Mouse (Mus musculus) CH12.LX (cell line): Measurements from ENCODE around the gene Fcrls. TPM values are rescaled to one million over a fixed set of nuclear protein-coding genes. Genes with fewer than 3 reads are reported as not detected.
A peak's percentile ranks its signal among the peaks of the same experiment; 100 is the strongest.

Experiments
- DNase-seq: peaks from one replicate; pipeline ENCODE4 v3.0.0-alpha.2; 2013; ENCODE audit errors: extremely low read depth
- H3K27ac ChIP-seq: 2 replicates; pipeline ENCODE4 v1.5.1; 2012; ENCODE audit warnings: low read depth, mild to moderate bottlenecking, control low read depth, moderate library complexity; ENCODE audit not compliant: insufficient read depth
- H3K27me3 ChIP-seq: replicated peaks from 2 replicates; pipeline ENCODE3; 2012; ENCODE audit warnings: inconsistent platforms
- H3K36me3 ChIP-seq, 2 experiments: replicated peaks in 1 of 2; 2 replicates each; pipeline versions ENCODE3 to v1.6.1; 2012; ENCODE audit warnings: inconsistent platforms in 1 of 2, low read length in 1 of 2, mild to moderate bottlenecking in 1 of 2, mixed read lengths in 1 of 2, moderate library complexity in 1 of 2; ENCODE audit not compliant: control insufficient read depth in 1 of 2, insufficient read depth in 1 of 2
- H3K4me1 ChIP-seq, 2 experiments: 2 replicates each; pipeline ENCODE4 v1.6.1; 2012; ENCODE audit warnings: inconsistent platforms in 1 of 2, moderate library complexity in 1 of 2; ENCODE audit not compliant: insufficient read depth in 2 of 2, control insufficient read depth in 1 of 2
- H3K4me2 ChIP-seq: 2 replicates; pipeline ENCODE4 v1.6.1; 2012; ENCODE audit warnings: low read depth, mild to moderate bottlenecking, control low read depth; ENCODE audit not compliant: poor library complexity, insufficient read depth, severe bottlenecking
- H3K4me3 ChIP-seq, 3 experiments: fragments of 150-350 bp in 1 of 3; sonication (generic) in 1 of 3; replicated peaks in 1 of 3; 2 replicates each; pipeline versions ENCODE3 to v1.5.1; 2011 to 2012; ENCODE audit warnings: low read depth in 2 of 3, low read length in 2 of 3, mild to moderate bottlenecking in 2 of 3, moderate library complexity in 2 of 3, control low read depth in 1 of 3, improper control_type of control experiment in 1 of 3, inconsistent platforms in 1 of 3, mixed read lengths in 1 of 3; ENCODE audit not compliant: poor library complexity in 1 of 3
- H3K79me2 ChIP-seq: replicated peaks from 2 replicates; pipeline ENCODE4 v1.6.1; 2012; ENCODE audit warnings: mild to moderate bottlenecking, moderate library complexity; ENCODE audit not compliant: control insufficient read depth, poor library complexity, insufficient read depth, severe bottlenecking; ENCODE audit errors: extremely low read depth
- H3K9ac ChIP-seq: 2 replicates; pipeline ENCODE4 v1.6.1; 2012; ENCODE audit warnings: low read depth, mild to moderate bottlenecking, control low read depth, moderate library complexity; ENCODE audit not compliant: insufficient read depth
- H3K9me3 ChIP-seq: replicated peaks from 2 replicates; pipeline ENCODE3; 2012; ENCODE audit warnings: low read length, inconsistent platforms, mixed read lengths
- BHLHE40 ChIP-seq: IDR thresholded peaks from 2 replicates; pipeline ENCODE4 v1.6.1; 2011; ENCODE audit warnings: mild to moderate bottlenecking, low read depth, low read length, improper control_type of control experiment
- CHD2 ChIP-seq: IDR thresholded peaks from 2 replicates; pipeline ENCODE4 v1.6.1; 2011; ENCODE audit warnings: low read length, improper control_type of control experiment
- CTCF ChIP-seq, 2 experiments: IDR thresholded peaks in 1 of 2; conservative IDR thresholded peaks in 1 of 2; 2 replicates each; pipeline ENCODE4 v1.5.1; 2011 to 2012; ENCODE audit warnings: low read depth in 2 of 2, low read length in 2 of 2, improper control_type of control experiment in 1 of 2, inconsistent platforms in 1 of 2, mild to moderate bottlenecking in 1 of 2, moderate library complexity in 1 of 2
- ELF1 ChIP-seq: IDR thresholded peaks from 2 replicates; pipeline ENCODE4 v1.6.1; 2014; ENCODE audit warnings: low read depth, mild to moderate bottlenecking, inconsistent platforms, low read length, improper control_type of control experiment
- EP300 ChIP-seq: IDR thresholded peaks from 2 replicates; pipeline ENCODE4 v1.6.1; 2011; ENCODE audit warnings: low read length, improper control_type of control experiment
- ETS1 ChIP-seq: conservative IDR thresholded peaks from 2 replicates; pipeline ENCODE4 v1.6.1; 2012; ENCODE audit warnings: low read depth, mild to moderate bottlenecking, inconsistent platforms, low read length, improper control_type of control experiment, moderate library complexity
- GABPA ChIP-seq: IDR thresholded peaks from 2 replicates; pipeline ENCODE4 v1.6.1; 2012; ENCODE audit warnings: low read depth, low read length, improper control_type of control experiment, inconsistent platforms; ENCODE audit not compliant: insufficient replicate concordance
- IRF4 ChIP-seq: IDR thresholded peaks from 2 replicates; pipeline ENCODE4 v1.6.1; 2014; ENCODE audit warnings: low read depth, mild to moderate bottlenecking, inconsistent platforms, low read length, improper control_type of control experiment
- JUN ChIP-seq: IDR thresholded peaks from 2 replicates; pipeline ENCODE4 v1.6.1; 2011; ENCODE audit warnings: low read depth, mild to moderate bottlenecking, low read length, improper control_type of control experiment, moderate library complexity; ENCODE audit not compliant: insufficient read depth
- MAX ChIP-seq: IDR thresholded peaks from 2 replicates; pipeline ENCODE4 v1.6.1; 2011; ENCODE audit warnings: low read length, improper control_type of control experiment
- MYC ChIP-seq: IDR thresholded peaks from 2 replicates; pipeline ENCODE4 v1.6.1; 2011; ENCODE audit warnings: low read depth, mild to moderate bottlenecking, improper control_type of control experiment, low read length
- POLR2A ChIP-seq: IDR thresholded peaks from 2 replicates; pipeline ENCODE4 v1.6.1; 2011; ENCODE audit warnings: low read depth, mild to moderate bottlenecking, improper control_type of control experiment, low read length
- POLR2AphosphoS2 ChIP-seq: IDR thresholded peaks from 2 replicates; pipeline ENCODE4 v1.6.1; 2011; ENCODE audit warnings: low read depth, low read length, improper control_type of control experiment
- RAD21 ChIP-seq: IDR thresholded peaks from 2 replicates; pipeline ENCODE4 v1.6.1; 2011; ENCODE audit warnings: low read depth, mild to moderate bottlenecking, low read length, improper control_type of control experiment, moderate library complexity
- RCOR1 ChIP-seq: conservative IDR thresholded peaks from 2 replicates; pipeline ENCODE4 v1.6.1; 2012; ENCODE audit warnings: low read depth, mild to moderate bottlenecking, inconsistent platforms, low read length, improper control_type of control experiment
- SMC3 ChIP-seq: IDR thresholded peaks from 2 replicates; pipeline ENCODE4 v1.6.1; 2011; ENCODE audit warnings: low read depth, low read length, improper control_type of control experiment
- TCF12 ChIP-seq: IDR thresholded peaks from 2 replicates; pipeline ENCODE4 v1.6.1; 2014; ENCODE audit warnings: low read depth, mild to moderate bottlenecking, inconsistent platforms, low read length, improper control_type of control experiment
- UBTF ChIP-seq: IDR thresholded peaks from 2 replicates; pipeline ENCODE4 v1.6.1; 2012; ENCODE audit warnings: low read depth, mild to moderate bottlenecking, inconsistent platforms, low read length, improper control_type of control experiment, moderate library complexity
- USF1 ChIP-seq: IDR thresholded peaks from 2 replicates; pipeline ENCODE4 v1.6.1; 2014; ENCODE audit warnings: low read depth, mild to moderate bottlenecking, inconsistent platforms, low read length, improper control_type of control experiment
- ZC3H11A ChIP-seq: IDR thresholded peaks from 2 replicates; pipeline ENCODE4 v1.6.1; 2012; ENCODE audit warnings: low read depth, mild to moderate bottlenecking, inconsistent platforms, low read length, improper control_type of control experiment
- ZNF384 ChIP-seq: IDR thresholded peaks from 2 replicates; pipeline ENCODE4 v1.6.1; 2012; ENCODE audit warnings: low read depth, low read length, improper control_type of control experiment, inconsistent platforms
- dilution Hi-C: fragments of 300-500 bp; cut with MboI; formaldehyde crosslinking; loops from 2 replicates; pipeline ENCODE4 v1.14.3; 2020; ENCODE audit warnings: low sequenced_read_pairs; ENCODE audit not compliant: extremely low pct_unique_long_range_greater_than_20kb, extremely low pct_ligation_motif_present
- in situ Hi-C: fragments of 300-500 bp; cut with MboI; formaldehyde crosslinking; loops from 3 replicates; pipeline ENCODE4 v1.14.3; 2019; ENCODE audit warnings: low sequenced_read_pairs, low pct_ligation_motif_present, low pct_unique_long_range_greater_than_20kb, mixed read lengths
- polyA plus RNA-seq: library from polyadenylated mRNA; unstranded; fragments of >175 nt; gene quantifications from 2 replicates; pipeline ENCODE4 v1.2.1, GENCODE M21; 2012; ENCODE audit warnings: low read depth; ENCODE audit not compliant: insufficient read length
- total RNA-seq, 2 experiments: library from RNA; depleted of rRNA; stranded (reverse); fragments of 300-350 nt in 1 of 2; fragments of >200 nt in 1 of 2; gene quantifications; 2 replicates each; pipeline ENCODE4 v1.2.3; 2012 to 2014

Fcrls gene
- total and polyA plus RNA-seq, 3 experiments: 0.13 TPM; not detected in 2

GRCm38 (mm10) chr3:87299901-87300300, 36.4 kb upstream of the Fcrls start:
- no peaks in the 10 kb centered on the region for H3K9me3 ChIP-seq
- H3K27me3 ChIP-seq: no peaks in the 10 kb centered on the region
- no peak overlapping the region for H3K4me2 ChIP-seq
- H3K4me3 ChIP-seq: no peak overlapping the region
- TF ChIP-seq ZNF384 (no peak), ELF1 (no peak), GABPA (no peak), POLR2AphosphoS2 (no peak), EP300 (no peak), POLR2A (no peak), CTCF (conservative IDR thresholded peaks at IDR 0.05 in 1 of 2, IDR thresholded peaks at IDR 0.05 in 1 of 2; ENCODE audit: low read depth in 2 of 2, low read length in 2 of 2) (no peak), TCF12 (no peak), RCOR1 (no peak)
- no peaks in the 10 kb centered on the region for H3K4me1 ChIP-seq
- no peak overlapping the region for H3K27ac ChIP-seq
- DNase-seq: no peak
- in situ Hi-C loops (no loop called here), dilution Hi-C loops (no loop called here)
- no peaks in the 10 kb centered on the region for H3K36me3 ChIP-seq
- H3K79me2 ChIP-seq: no peaks in the 10 kb centered on the region
- H3K9ac ChIP-seq: no peak overlapping the region

- in situ Hi-C loops: no loop called here
- Histone ChIP-seq H3K4me2 (no peak overlapping the region), H3K36me3 (no peaks in the 10 kb centered on the region), H3K27me3 (no peaks in the 10 kb centered on the region), H3K4me3 (no peak overlapping the region), H3K9ac (no peak overlapping the region), H3K4me1 (peaks cover 0 to 10% of the 10 kb centered on the region in 2 experiments; a peak in 2 of 4 replicates), H3K79me2 (no peaks in the 10 kb centered on the region), H3K27ac (no peak overlapping the region), H3K9me3 (no peaks in the 10 kb centered on the region)
- dilution Hi-C loops: no loop called here
- DNase-seq: peak; percentile 12
- TF ChIP-seq EP300 (no peak), MYC (no peak), CHD2 (no peak), JUN (no peak), POLR2A (no peak), RCOR1 (no peak), IRF4 (no peak), USF1 (no peak), ETS1 (no peak), TCF12 (no peak), BHLHE40 (no peak), UBTF (no peak), RAD21 (no peak), ZC3H11A (no peak), SMC3 (no peak), MAX (no peak), ZNF384 (no peak)
Measured at GRCm38 (mm10) chr3:87274372-87274771, 10.8 kb upstream of the Fcrls start.
